Mouse (Mus musculus) midbrain, embryonic 16.5 days (tissue): Measurements from ENCODE around the gene Tmem101. TPM values are rescaled to one million over a fixed set of nuclear protein-coding genes. Genes with fewer than 3 reads are reported as not detected.

Experiments
- ATAC-seq: fragments of 200-750 bp; cut with Nextera tagmentation; 2 replicates; pipeline ENCODE4 v1.8.0; 2017; ENCODE audit warnings: moderate TSS enrichment
- H3K27ac ChIP-seq: fragments of 300-500 bp; sonication (generic); 2 replicates; pipeline ENCODE4 v1.5.1; 2014; ENCODE audit warnings: mild to moderate bottlenecking, low read length, mixed read lengths
- H3K27me3 ChIP-seq: fragments of 300-500 bp; sonication (generic); 2 replicates; pipeline ENCODE4 v1.6.1; 2014; ENCODE audit warnings: low read depth, low read length, mixed read lengths; ENCODE audit not compliant: control insufficient read depth, insufficient read depth
- H3K36me3 ChIP-seq: fragments of 300-500 bp; sonication (generic); 2 replicates; pipeline ENCODE4 v1.6.1; 2014; ENCODE audit warnings: mild to moderate bottlenecking, low read length, moderate library complexity, mixed read lengths; ENCODE audit not compliant: control insufficient read depth, insufficient read depth
- H3K4me1 ChIP-seq: fragments of 300-500 bp; sonication (generic); 2 replicates; pipeline ENCODE4 v1.6.1; 2014; ENCODE audit warnings: mild to moderate bottlenecking, low read length, mixed read lengths; ENCODE audit not compliant: control insufficient read depth, insufficient read depth
- H3K4me2 ChIP-seq: fragments of 300-500 bp; sonication (generic); 2 replicates; pipeline ENCODE4 v1.6.1; 2014; ENCODE audit warnings: mild to moderate bottlenecking, low read length, mixed read lengths
- H3K4me3 ChIP-seq: fragments of 300-500 bp; sonication (generic); 2 replicates; pipeline ENCODE4 v1.5.1; 2014; ENCODE audit warnings: low read depth, mild to moderate bottlenecking, low read length, moderate library complexity, mixed read lengths
- H3K9ac ChIP-seq: fragments of 300-500 bp; sonication (generic); 2 replicates; pipeline ENCODE4 v1.6.1; 2014; ENCODE audit warnings: low read depth, low read length, mixed read lengths
- H3K9me3 ChIP-seq: fragments of 300-500 bp; sonication (generic); replicated peaks from 2 replicates; pipeline ENCODE4 v1.6.1; 2014; ENCODE audit warnings: mild to moderate bottlenecking, low read length, mixed read lengths; ENCODE audit not compliant: control insufficient read depth, poor library complexity, severe bottlenecking
- WGBS: fragments of 180-500 bp; shearing (Covaris S2); extraction: QIAGEN DNeasy Blood & Tissue Kit; methylation state at CpG from one replicate; pipeline ENCODE4 v1.1.7; 2014; 5-methylcytosine and 5-hydroxymethylcytosine counted together
- polyA plus RNA-seq: library from polyadenylated mRNA; unstranded; fragments of >200 nt; fragmentation: Nextera tagmentation; extraction: Ambion mirVana; gene quantifications from 2 replicates; pipeline ENCODE4 v1.2.1, GENCODE M21; 2015

The Tmem101 gene
- polyA plus RNA-seq, 1 experiment from 2014 or later = 46.5 TPM

GRCm38 (mm10) chr11:102142355-102142754, 13.8 kb downstream of the Tmem101 start:
- 65% methylated on average over 7 of the region's 7 CpGs for WGBS
- Histone ChIP-seq H3K4me2 (no peak overlapping the region), H3K4me3 (no peak overlapping the region), H3K27me3 (peaks cover 39% of the 10 kb centered on the region), H3K36me3 (no peaks in the 10 kb centered on the region), H3K4me1 (peaks cover 3% of the 10 kb centered on the region), H3K27ac (no peak overlapping the region), H3K9ac (no peak overlapping the region), H3K9me3 (no peaks in the 10 kb centered on the region)
- no peak for ATAC-seq

GRCm38 (mm10) chr11:102140508-102140907, 15.7 kb downstream of the Tmem101 start:
- WGBS = 5% methylated on average over 5 of the region's 5 CpGs
- H3K27me3 ChIP-seq = peaks cover 21% of the 10 kb centered on the region
- H3K4me3 ChIP-seq = no peak overlapping the region
- peaks cover 1% of the 10 kb centered on the region for H3K4me1 ChIP-seq
- no peak for ATAC-seq
- no peaks in the 10 kb centered on the region for H3K36me3 ChIP-seq
- H3K9ac ChIP-seq = no peak overlapping the region
- no peak overlapping the region for H3K4me2 ChIP-seq
- no peaks in the 10 kb centered on the region for H3K9me3 ChIP-seq
- no peak overlapping the region for H3K27ac ChIP-seq

- under 1% methylated on average over 18 of the region's 18 CpGs for WGBS
- Histone ChIP-seq H3K36me3 (no peaks in the 10 kb centered on the region), H3K27me3 (peaks cover 3% of the 10 kb centered on the region; the same call in 1 of the 2 replicates), H3K4me3 (peak overlapping the region; percentile 15; the same call in 1 of the 2 replicates), H3K4me2 (peak overlapping the region; percentile 56), H3K9ac (no peak overlapping the region), H3K4me1 (peaks cover 4% of the 10 kb centered on the region; the same call in 1 of the 2 replicates), H3K27ac (no peak overlapping the region), H3K9me3 (no peaks in the 10 kb centered on the region)
- 0 out of 2 replicates have a peak, but pooled peaks have one; percentile 60 for ATAC-seq
Measured at GRCm38 (mm10) chr11:102138447-102138740, 17.8 kb downstream of the Tmem101 start.

- no peaks in the 10 kb centered on the region for H3K9me3 ChIP-seq
- ATAC-seq = no peak
- no peak overlapping the region for H3K27ac ChIP-seq
- H3K4me2 ChIP-seq = peak overlapping the region; percentile 56
- WGBS = 47% methylated on average over 13 of the region's 13 CpGs
- peaks cover 4% of the 10 kb centered on the region; the same call in 1 of the 2 replicates for H3K4me1 ChIP-seq
- peak overlapping the region; percentile 15; the same call in 1 of the 2 replicates for H3K4me3 ChIP-seq
- no peaks in the 10 kb centered on the region for H3K36me3 ChIP-seq
- peaks cover 3% of the 10 kb centered on the region; the same call in 1 of the 2 replicates for H3K27me3 ChIP-seq
- no peak overlapping the region for H3K9ac ChIP-seq
Measured at GRCm38 (mm10) chr11:102137625-102138446, 18.4 kb downstream of the Tmem101 start.

GRCm38 (mm10) chr11:102134516-102134915, 21.7 kb downstream of the Tmem101 start:
- ATAC-seq = no peak
- H3K36me3 ChIP-seq = no peaks in the 10 kb centered on the region
- H3K4me2 ChIP-seq = no peak overlapping the region
- no peaks in the 10 kb centered on the region for H3K9me3 ChIP-seq
- no peaks in the 10 kb centered on the region; the same call in 1 of the 2 replicates for H3K27me3 ChIP-seq
- 17% methylated on average over 4 of the region's 4 CpGs for WGBS
- H3K9ac ChIP-seq = no peak overlapping the region
- no peak overlapping the region for H3K27ac ChIP-seq
- H3K4me3 ChIP-seq = no peak overlapping the region
- H3K4me1 ChIP-seq = peaks cover 4% of the 10 kb centered on the region; the same call in 1 of the 2 replicates

GRCm38 (mm10) chr11:102117386-102117785, 38.8 kb downstream of the Tmem101 start:
- H3K27me3 ChIP-seq = no peaks in the 10 kb centered on the region
- no peaks in the 10 kb centered on the region for H3K9me3 ChIP-seq
- 89% methylated on average over 6 of the region's 6 CpGs for WGBS
- H3K9ac ChIP-seq = no peak overlapping the region
- H3K4me1 ChIP-seq = no peaks in the 10 kb centered on the region
- H3K4me3 ChIP-seq = no peak overlapping the region
- H3K36me3 ChIP-seq = no peaks in the 10 kb centered on the region
- no peak for ATAC-seq
- no peak overlapping the region for H3K4me2 ChIP-seq
- no peak overlapping the region for H3K27ac ChIP-seq

- Histone ChIP-seq H3K4me3 (no peak overlapping the region), H3K27ac (no peak overlapping the region), H3K4me2 (no peak overlapping the region), H3K4me1 (no peaks in the 10 kb centered on the region), H3K27me3 (no peaks in the 10 kb centered on the region), H3K36me3 (no peaks in the 10 kb centered on the region), H3K9ac (no peak overlapping the region), H3K9me3 (no peaks in the 10 kb centered on the region)
- WGBS = 83% methylated on average over 8 of the region's 8 CpGs
- ATAC-seq = no peak
Measured at GRCm38 (mm10) chr11:102116241-102116640, 40.0 kb downstream of the Tmem101 start.

- ATAC-seq = no peak
- 86% methylated on average over 5 of the region's 5 CpGs for WGBS
- no peak overlapping the region for H3K4me3 ChIP-seq
Measured at GRCm38 (mm10) chr11:102111576-102111975, 44.6 kb downstream of the Tmem101 start.

GRCm38 (mm10) chr11:102107732-102108131, 48.5 kb downstream of the Tmem101 start, which contains the start of gene Pyy:
Pyy (minus strand) TSS chr11:102107832.
- Histone ChIP-seq H3K4me1 (peaks cover 2% of the 10 kb centered on the region; the same call in 1 of the 2 replicates), H3K9me3 (no peaks in the 10 kb centered on the region), H3K36me3 (no peaks in the 10 kb centered on the region), H3K27ac (no peak within 1 kb of the TSS), H3K4me2 (peak within 1 kb of the TSS; percentile 24), H3K9ac (no peak within 1 kb of the TSS), H3K27me3 (peaks cover 48% of the 10 kb centered on the region), H3K4me3 (no peak within 1 kb of the TSS)
- WGBS = 13% methylated on average over 9 of the region's 9 CpGs
- no peak for ATAC-seq

More at GRCm38 (mm10) chr11:102111576-102111975, 44.6 kb downstream of the Tmem101 start:
- H3K27me3 ChIP-seq = peaks cover 27% of the 10 kb centered on the region
- no peaks in the 10 kb centered on the region for H3K36me3 ChIP-seq
- no peak overlapping the region for H3K9ac ChIP-seq
- no peaks in the 10 kb centered on the region for H3K9me3 ChIP-seq
- H3K4me1 ChIP-seq = peaks cover 2% of the 10 kb centered on the region; the same call in 1 of the 2 replicates
- no peak overlapping the region for H3K4me2 ChIP-seq
- no peak overlapping the region for H3K27ac ChIP-seq
